Mouse (Mus musculus) hindbrain, embryonic 16.5 days (tissue): ENCODE results near the gene Vash1. TPM values are rescaled to one million over a fixed set of nuclear protein-coding genes. Genes with fewer than 3 reads are reported as not detected.

Experiments
- ATAC-seq: fragments of 200-750 bp; cut with Nextera tagmentation; 2 replicates; pipeline ENCODE4 v1.8.0; 2017; ENCODE audit warnings: moderate TSS enrichment, moderate library complexity
- H3K27ac ChIP-seq: fragments of 300-500 bp; sonication (generic); 2 replicates; pipeline ENCODE4 v1.5.1; 2014; ENCODE audit warnings: low read depth, mild to moderate bottlenecking, control low read depth, low read length, moderate library complexity
- H3K27me3 ChIP-seq: fragments of 300-500 bp; sonication (generic); replicated peaks from 2 replicates; pipeline ENCODE4 v1.6.1; 2014; ENCODE audit warnings: low read length; ENCODE audit not compliant: control insufficient read depth, insufficient read depth
- H3K36me3 ChIP-seq: fragments of 300-500 bp; sonication (generic); 2 replicates; pipeline ENCODE4 v1.6.1; 2014; ENCODE audit warnings: mild to moderate bottlenecking, low read length, moderate library complexity, mixed read lengths; ENCODE audit not compliant: control insufficient read depth, insufficient read depth
- H3K4me1 ChIP-seq: fragments of 300-500 bp; sonication (generic); 2 replicates; pipeline ENCODE4 v1.6.1; 2014; ENCODE audit warnings: low read depth, low read length; ENCODE audit not compliant: control insufficient read depth, insufficient read depth
- H3K4me2 ChIP-seq: fragments of 300-500 bp; sonication (generic); 2 replicates; pipeline ENCODE4 v1.6.1; 2014; ENCODE audit warnings: mild to moderate bottlenecking, low read length, control low read depth, moderate library complexity
- H3K4me3 ChIP-seq: fragments of 300-500 bp; sonication (generic); 2 replicates; pipeline ENCODE4 v1.5.1; 2014; ENCODE audit warnings: mild to moderate bottlenecking, low read length, control low read depth, moderate library complexity
- H3K9ac ChIP-seq: fragments of 300-500 bp; sonication (generic); 2 replicates; pipeline ENCODE4 v1.6.1; 2014; ENCODE audit warnings: low read depth, mild to moderate bottlenecking, control low read depth, low read length, moderate library complexity
- H3K9me3 ChIP-seq: fragments of 300-500 bp; sonication (generic); 2 replicates; pipeline ENCODE4 v1.6.1; 2014; ENCODE audit warnings: mild to moderate bottlenecking, low read length, moderate library complexity; ENCODE audit not compliant: control insufficient read depth
- WGBS: fragments of 180-500 bp; shearing (Covaris S2); extraction: QIAGEN DNeasy Blood & Tissue Kit; methylation state at CpG from one replicate; pipeline ENCODE4 v1.1.7; 2014; 5-methylcytosine and 5-hydroxymethylcytosine counted together
- polyA plus RNA-seq: library from polyadenylated mRNA; unstranded; fragments of >200 nt; fragmentation: Nextera tagmentation; extraction: Ambion mirVana; gene quantifications from 2 replicates; pipeline ENCODE4 v1.2.1, GENCODE M21; 2015

Vash1 gene
- polyA plus RNA-seq, 1 experiment from 2014 or later, result 28.3 TPM

DNA sequence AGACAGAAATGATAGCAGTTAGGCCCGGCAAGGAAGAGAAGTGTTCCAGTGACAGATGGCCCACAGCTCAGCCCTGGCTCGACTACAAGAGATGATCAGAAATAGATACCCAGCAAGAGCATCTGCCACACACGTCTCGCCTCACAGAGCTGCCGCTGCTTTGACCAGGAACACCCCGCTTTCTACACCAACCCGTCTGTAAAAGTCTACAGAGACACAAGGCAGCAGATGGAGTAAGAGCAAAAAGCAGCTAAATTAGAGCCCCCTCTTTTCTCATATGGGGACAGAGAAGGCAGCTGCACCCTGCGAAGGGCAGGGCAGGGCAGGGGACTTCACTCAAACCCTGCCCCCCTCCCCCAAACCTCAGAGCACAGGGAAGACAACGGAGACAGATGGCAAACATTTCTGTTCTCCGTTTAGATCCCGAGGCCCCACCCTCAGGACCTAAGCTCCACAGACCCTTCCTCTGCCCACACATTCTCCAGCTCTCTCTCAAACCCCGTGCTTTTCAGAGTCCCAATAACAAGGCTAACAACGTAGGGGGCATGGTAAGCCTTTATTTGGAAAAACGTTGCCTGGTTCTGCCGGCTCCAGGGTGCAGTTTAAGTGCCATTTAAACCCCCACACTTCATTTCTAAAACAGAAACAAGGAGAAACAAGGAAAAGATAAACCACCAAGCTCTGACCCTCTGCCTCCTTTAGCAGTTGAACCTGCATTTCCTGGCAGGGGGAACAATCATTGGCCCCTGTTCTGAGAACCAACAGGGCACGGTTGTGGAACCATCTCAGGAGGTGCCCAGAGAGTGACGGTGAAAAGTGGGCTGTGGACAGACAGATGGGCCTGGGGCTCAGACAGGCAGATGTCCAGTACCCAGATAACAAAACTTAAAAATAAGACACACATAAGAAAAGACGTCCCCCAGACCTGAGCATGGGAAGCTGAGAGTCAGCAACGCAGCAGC lies 21.7 kb downstream of the Vash1 start:
- peak; percentile 79 for ATAC-seq
- H3K36me3 ChIP-seq, result no peaks in the 10 kb centered on the region; the same call in 1 of the 2 replicates
- H3K27me3 ChIP-seq, result no peaks in the 10 kb centered on the region
- H3K4me3 ChIP-seq, result no peak overlapping the region
- H3K4me1 ChIP-seq, result peaks cover 11% of the 10 kb centered on the region
- H3K9ac ChIP-seq, result peak overlapping the region; percentile 41; the same call in 1 of the 2 replicates
- 25% methylated on average over 19 of the region's 19 CpGs for WGBS
- H3K4me2 ChIP-seq, result peak overlapping the region; percentile 8; the same call in 1 of the 2 replicates
- no peaks in the 10 kb centered on the region for H3K9me3 ChIP-seq
- peak overlapping the region; percentile 53 for H3K27ac ChIP-seq

GRCm38 (mm10) chr12:86700927-86701310 lies 22.4 kb downstream of the Vash1 start:
- WGBS, result 69% methylated on average over 4 of the region's 4 CpGs
- Histone ChIP-seq H3K9ac (no peak overlapping the region), H3K4me1 (peaks cover 11% of the 10 kb centered on the region), H3K27me3 (no peaks in the 10 kb centered on the region), H3K36me3 (no peaks in the 10 kb centered on the region; the same call in 1 of the 2 replicates), H3K27ac (peak overlapping the region; percentile 53), H3K4me3 (no peak overlapping the region), H3K4me2 (no peak overlapping the region), H3K9me3 (no peaks in the 10 kb centered on the region)
- no peak for ATAC-seq

DNA sequence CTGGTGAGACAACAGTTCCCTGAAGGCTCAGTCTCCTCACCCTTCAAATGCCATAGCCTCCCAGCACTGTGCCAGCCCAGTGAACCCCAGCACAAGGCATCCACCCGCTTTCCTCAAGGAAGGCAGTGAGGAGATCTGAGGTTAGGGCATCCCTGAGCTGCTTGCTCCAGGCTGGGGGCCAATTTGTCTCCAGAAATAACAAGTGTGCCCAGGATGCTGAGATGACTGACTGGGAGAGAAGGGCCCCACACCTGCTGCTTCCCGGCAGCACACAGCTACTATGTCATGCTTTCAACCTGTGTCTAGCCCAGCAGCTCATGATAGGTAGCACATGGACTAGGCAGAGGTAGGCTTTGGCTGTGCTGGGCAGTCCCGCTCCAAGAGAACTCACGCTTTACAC lies 23.0 kb downstream of the Vash1 start:
- H3K27me3 ChIP-seq, result no peaks in the 10 kb centered on the region
- no peaks in the 10 kb centered on the region; the same call in 1 of the 2 replicates for H3K36me3 ChIP-seq
- no peak overlapping the region for H3K4me3 ChIP-seq
- 89% methylated on average over 4 of the region's 4 CpGs for WGBS
- H3K4me1 ChIP-seq, result peaks cover 11% of the 10 kb centered on the region
- H3K4me2 ChIP-seq, result no peak overlapping the region
- ATAC-seq, result no peak
- no peaks in the 10 kb centered on the region for H3K9me3 ChIP-seq
- peak overlapping the region; percentile 53 for H3K27ac ChIP-seq
- H3K9ac ChIP-seq, result no peak overlapping the region

GRCm38 (mm10) chr12:86702690-86703089 lies 24.2 kb downstream of the Vash1 start:
- ATAC-seq, result no peak
- no peaks in the 10 kb centered on the region; the same call in 1 of the 2 replicates for H3K36me3 ChIP-seq
- no peak overlapping the region for H3K4me3 ChIP-seq
- H3K4me2 ChIP-seq, result no peak overlapping the region
- peaks cover 11% of the 10 kb centered on the region for H3K4me1 ChIP-seq
- H3K9me3 ChIP-seq, result no peaks in the 10 kb centered on the region
- H3K27me3 ChIP-seq, result no peaks in the 10 kb centered on the region
- H3K9ac ChIP-seq, result no peak overlapping the region
- no peak overlapping the region for H3K27ac ChIP-seq
- WGBS, result 92% methylated on average over 3 of the region's 3 CpGs

GRCm38 (mm10) chr12:86705843-86706242 lies 27.3 kb downstream of the Vash1 start:
- Histone ChIP-seq H3K27ac (no peak overlapping the region), H3K9ac (no peak overlapping the region), H3K27me3 (no peaks in the 10 kb centered on the region), H3K36me3 (no peaks in the 10 kb centered on the region; the same call in 1 of the 2 replicates), H3K4me1 (peaks cover 3% of the 10 kb centered on the region; the same call in 1 of the 2 replicates), H3K9me3 (no peaks in the 10 kb centered on the region), H3K4me3 (no peak overlapping the region), H3K4me2 (no peak overlapping the region)
- 84% methylated on average over 5 of the region's 5 CpGs for WGBS
- no peak for ATAC-seq

DNA sequence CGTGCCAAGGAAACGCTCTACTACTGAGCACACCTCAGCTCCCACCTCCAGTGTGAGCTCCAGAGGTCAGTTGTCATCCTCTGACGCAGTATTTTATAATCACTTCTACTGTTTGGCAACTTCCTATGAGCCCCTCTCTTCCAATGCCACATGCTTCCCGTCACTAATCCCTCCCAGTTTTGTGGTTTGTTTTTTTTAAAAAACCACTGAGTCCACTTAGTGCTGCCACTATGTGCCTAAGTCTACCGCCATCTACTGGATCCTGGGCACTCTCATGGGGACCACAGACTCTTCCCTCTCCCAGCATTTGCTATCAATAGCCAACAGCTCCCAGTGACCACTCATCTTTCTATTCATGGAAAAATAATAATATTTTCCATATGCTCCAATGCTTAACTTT lies 35.5 kb downstream of the Vash1 start:
- Histone ChIP-seq H3K4me3 (no peak overlapping the region), H3K9me3 (no peaks in the 10 kb centered on the region), H3K27ac (no peak overlapping the region), H3K36me3 (peaks cover 3% of the 10 kb centered on the region; the same call in 1 of the 2 replicates), H3K9ac (no peak overlapping the region), H3K4me2 (no peak overlapping the region), H3K4me1 (no peaks in the 10 kb centered on the region), H3K27me3 (no peaks in the 10 kb centered on the region)
- no peak for ATAC-seq
- 78% methylated on average over 5 of the region's 5 CpGs for WGBS

DNA sequence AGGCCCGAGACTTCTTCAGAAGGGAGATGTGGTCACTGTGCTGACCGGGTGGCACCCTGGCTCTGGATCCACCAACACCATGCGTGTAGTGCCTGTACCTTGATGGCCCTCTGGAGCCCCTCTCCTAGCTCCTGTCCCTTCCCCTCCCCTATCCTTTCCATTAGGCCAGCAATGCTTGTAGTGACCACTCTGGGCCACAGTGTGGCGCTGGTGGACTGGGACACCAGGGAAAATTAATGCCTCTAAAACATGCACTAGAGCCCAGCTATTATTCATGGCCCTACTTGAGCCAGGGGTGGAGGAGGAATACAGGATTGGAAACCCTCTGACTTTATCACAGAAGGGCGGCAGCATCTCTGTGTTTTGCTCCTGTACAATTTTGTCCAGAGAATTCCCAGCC lies 36.9 kb downstream of the Vash1 start:
- Histone ChIP-seq H3K4me2 (no peak overlapping the region), H3K27ac (no peak overlapping the region), H3K9ac (no peak overlapping the region), H3K9me3 (no peaks in the 10 kb centered on the region), H3K4me3 (no peak overlapping the region), H3K27me3 (no peaks in the 10 kb centered on the region), H3K4me1 (no peaks in the 10 kb centered on the region), H3K36me3 (peaks cover 3% of the 10 kb centered on the region; the same call in 1 of the 2 replicates)
- ATAC-seq, result no peak
- WGBS, result 48% methylated on average over 5 of the region's 5 CpGs

DNA sequence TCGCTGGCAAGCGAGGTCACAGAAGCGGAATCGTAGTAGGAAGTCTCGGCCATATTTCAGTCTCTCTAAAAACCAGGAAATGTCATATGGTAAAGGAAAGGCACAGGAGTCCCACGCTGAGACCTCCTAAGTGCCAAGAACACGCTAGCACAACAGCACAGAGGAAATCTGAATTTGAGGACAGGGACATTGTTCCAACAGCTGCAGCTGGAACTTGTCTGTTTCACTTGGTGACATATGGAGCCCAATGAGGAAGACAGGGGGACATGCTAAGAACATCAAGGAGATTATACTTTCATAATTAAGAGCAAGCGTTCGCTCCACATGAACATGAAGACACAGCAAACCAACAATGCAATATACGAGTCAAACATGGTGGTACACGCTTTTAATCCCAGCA lies 38.5 kb downstream of the Vash1 start:
- WGBS, result 92% methylated on average over 11 of the region's 11 CpGs
- Histone ChIP-seq H3K9me3 (no peaks in the 10 kb centered on the region), H3K27me3 (no peaks in the 10 kb centered on the region), H3K4me2 (no peak overlapping the region), H3K27ac (no peak overlapping the region), H3K4me3 (no peak overlapping the region), H3K36me3 (peaks cover 3% of the 10 kb centered on the region; the same call in 1 of the 2 replicates), H3K9ac (no peak overlapping the region), H3K4me1 (no peaks in the 10 kb centered on the region; the same call in 1 of the 2 replicates)
- ATAC-seq, result no peak

- 84% methylated on average over 18 of the region's 18 CpGs for WGBS
These were observed 41.6 kb downstream of the Vash1 start for GRCm38 (mm10) chr12:86719961-86720639.

More at GRCm38 (mm10) chr12:86719961-86720639, 41.6 kb downstream of the Vash1 start:
- no peak for ATAC-seq
- Histone ChIP-seq H3K9me3 (no peaks in the 10 kb centered on the region), H3K27ac (no peak overlapping the region), H3K27me3 (no peaks in the 10 kb centered on the region), H3K4me1 (peaks cover 2% of the 10 kb centered on the region), H3K4me2 (no peak overlapping the region), H3K9ac (no peak overlapping the region), H3K4me3 (no peak overlapping the region), H3K36me3 (peaks cover 3% of the 10 kb centered on the region; the same call in 1 of the 2 replicates)
